Mouse (Mus musculus) testis, adult 2 months (tissue): Measurements from ENCODE around the gene Zfp991.
"Not testable (repeated sequence)": the region's sequence is repeated elsewhere in the genome, so short reads cannot be mapped to it uniquely, and the experiment has no call there.

Experiments
- CTCF ChIP-seq: fragments of 200-500 bp; IDR thresholded peaks from 2 replicates; pipeline ENCODE4 v1.5.1; 2012; ENCODE audit warnings: low read depth, mild to moderate bottlenecking, inconsistent platforms, low read length, moderate library complexity; ENCODE audit not compliant: control insufficient read depth, insufficient read depth, insufficient replicate concordance
- POLR2A ChIP-seq: fragments of 200-500 bp; IDR thresholded peaks from 2 replicates; pipeline ENCODE4 v1.6.1; 2012; ENCODE audit warnings: low read depth, mild to moderate bottlenecking, inconsistent platforms, low read length, moderate library complexity; ENCODE audit not compliant: control insufficient read depth

DNA sequence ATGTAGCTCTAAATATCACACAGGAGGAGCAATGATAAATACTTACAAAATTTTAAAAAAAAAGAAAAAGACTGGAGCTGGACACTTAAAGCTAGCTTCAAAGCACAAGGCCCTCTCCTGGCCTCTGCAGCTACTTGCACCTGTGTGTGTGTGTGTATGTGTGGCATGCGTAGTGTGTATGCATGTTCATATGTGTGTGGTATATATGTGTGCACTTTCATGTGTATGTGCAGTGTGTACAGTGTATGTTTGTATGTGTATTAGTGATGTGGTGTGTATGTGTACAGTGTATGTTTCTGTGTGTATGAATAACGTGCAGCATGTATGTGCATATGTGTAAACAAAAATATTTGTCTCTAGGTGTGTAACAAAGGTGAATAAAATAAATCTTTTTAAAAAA lies 65.4 kb downstream of the Zfp991 start:
- not testable (repeated sequence) for TF ChIP-seq CTCF, POLR2A
